Mouse (Mus musculus): ENCODE data around the gene Vmn2r65. TPM values are rescaled to one million over a fixed set of nuclear protein-coding genes. Genes with fewer than 3 reads are reported as not detected.

The Vmn2r65 gene
- polyA plus RNA-seq (2014; fragmentation: Nextera tagmentation; extraction: Ambion mirVana) = not detected in 2 replicates

DNA sequence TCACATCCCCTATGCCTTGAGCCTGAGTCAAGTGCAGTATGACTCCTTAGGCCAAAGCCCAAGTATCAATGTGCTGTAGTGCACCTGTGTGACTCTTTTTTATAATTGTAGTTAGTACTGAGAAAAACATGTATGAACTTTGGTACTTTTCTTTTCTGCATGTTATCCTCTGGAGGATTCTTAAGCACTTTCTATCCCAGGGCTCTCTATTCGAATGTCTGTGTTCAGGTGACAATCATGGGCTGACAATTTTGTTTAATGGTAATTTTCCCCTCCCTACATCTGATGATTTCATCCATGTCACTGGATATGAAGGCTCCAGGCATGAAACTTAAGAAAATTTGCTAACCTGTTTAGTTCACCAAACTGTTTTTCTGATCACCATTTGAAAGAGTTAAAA is at the start of gene Vmn2r65:
Gene Vmn2r65, minus strand, starts transcription at position 101 of the 400 bp plus-strand sequence.
- Histone ChIP-seq H3K4me1 (ENCODE audit: control insufficient read depth, insufficient read depth, low read length) (no peaks in the 10 kb centered on the region), H3K9me3 (replicated peaks; ENCODE audit: control insufficient read depth, low read length) (no peaks in the 10 kb centered on the region), H3K4me2 (no peak within 1 kb of the TSS), H3K27me3 (ENCODE audit: control insufficient read depth, insufficient read depth, low read length) (no peaks in the 10 kb centered on the region), H3K9ac (ENCODE audit: low read depth, low read length) (no peak within 1 kb of the TSS), H3K4me3 (ENCODE audit: low read depth, low read length) (no peak within 1 kb of the TSS), H3K27ac (ENCODE audit: low read depth, low read length) (no peak within 1 kb of the TSS), H3K36me3 (ENCODE audit: control insufficient read depth, insufficient read depth, low read length) (no peaks in the 10 kb centered on the region)
- 43% methylated on average over 1 of the region's 1 CpGs for WGBS (ENCODE audit: insufficient replicate concordance)
- no peak for ATAC-seq (replicated peaks; ENCODE audit: insufficient number of reproducible peaks, low FRiP score, low TSS enrichment)

DNA sequence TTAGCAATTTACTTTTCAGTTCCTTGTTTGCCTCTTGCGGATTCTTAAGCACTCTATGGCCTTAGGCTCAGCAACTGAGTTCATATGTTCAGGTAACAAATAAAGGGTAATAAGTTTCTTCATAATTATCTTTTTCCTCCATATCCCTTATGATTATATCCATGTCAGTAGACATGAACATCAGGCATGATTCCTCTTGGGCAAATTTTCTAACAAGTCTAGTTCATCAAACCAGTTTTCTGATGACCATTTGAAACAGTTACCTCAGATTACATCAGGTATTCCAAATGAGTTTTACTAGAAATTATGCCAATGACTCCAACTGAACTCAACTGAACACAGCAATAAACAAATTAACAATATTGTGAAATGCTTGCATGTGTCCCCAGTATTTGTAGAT is 48.3 kb upstream of the Vmn2r65 start, which contains the start of gene Vmn2r66:
Gene Vmn2r66, minus strand, starts transcription at position 101 of the 400 bp plus-strand sequence.
- no peaks in the 10 kb centered on the region for H3K9me3 ChIP-seq (replicated peaks; ENCODE audit: control insufficient read depth, low read length)
- H3K27me3 ChIP-seq (ENCODE audit: control insufficient read depth, insufficient read depth, low read length) = no peaks in the 10 kb centered on the region
- H3K9ac ChIP-seq (ENCODE audit: low read depth, low read length) = no peak within 1 kb of the TSS
- no peak within 1 kb of the TSS for H3K4me3 ChIP-seq (ENCODE audit: low read depth, low read length)
- WGBS (ENCODE audit: insufficient replicate concordance) = 74% methylated on average over 1 of the region's 1 CpGs
- H3K4me1 ChIP-seq (ENCODE audit: control insufficient read depth, insufficient read depth, low read length) = no peaks in the 10 kb centered on the region
- H3K27ac ChIP-seq (ENCODE audit: low read depth, low read length) = no peak within 1 kb of the TSS
- H3K4me2 ChIP-seq = no peak within 1 kb of the TSS
- H3K36me3 ChIP-seq (ENCODE audit: control insufficient read depth, insufficient read depth, low read length) = no peaks in the 10 kb centered on the region
- no peak for ATAC-seq (replicated peaks; ENCODE audit: insufficient number of reproducible peaks, low FRiP score, low TSS enrichment)

DNA sequence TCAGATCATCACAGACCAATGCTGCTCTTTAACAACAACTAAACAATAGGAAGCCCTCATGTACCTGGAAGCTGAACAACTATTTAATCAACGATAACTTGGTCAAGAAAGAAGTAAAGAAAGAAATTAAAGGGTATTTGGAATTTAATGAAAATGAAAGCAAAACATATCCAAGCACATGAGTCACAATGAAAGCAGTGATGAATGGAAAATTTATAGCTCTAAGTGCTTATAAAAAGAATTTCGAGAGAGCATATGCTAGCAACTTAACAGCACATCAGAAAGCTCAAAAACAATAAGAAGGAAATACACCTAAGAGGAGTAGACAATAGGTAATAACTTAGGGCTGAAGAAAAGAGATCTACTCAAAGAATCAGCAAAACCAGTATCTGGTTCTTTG is 32.8 kb upstream of the Vmn2r65 start:
- no peak overlapping the region for H3K27ac ChIP-seq (ENCODE audit: low read depth, low read length)
- H3K9ac ChIP-seq (ENCODE audit: low read depth, low read length) = no peak overlapping the region
- no peaks in the 10 kb centered on the region for H3K9me3 ChIP-seq (replicated peaks; ENCODE audit: control insufficient read depth, low read length)
- H3K4me1 ChIP-seq (ENCODE audit: control insufficient read depth, insufficient read depth, low read length) = no peaks in the 10 kb centered on the region
- H3K4me2 ChIP-seq = no peak overlapping the region
- 65% methylated on average over 2 of the region's 2 CpGs for WGBS (ENCODE audit: insufficient replicate concordance)
- ATAC-seq (replicated peaks; ENCODE audit: insufficient number of reproducible peaks, low FRiP score, low TSS enrichment) = no peak
- no peak overlapping the region for H3K4me3 ChIP-seq (ENCODE audit: low read depth, low read length)
- H3K27me3 ChIP-seq (ENCODE audit: control insufficient read depth, insufficient read depth, low read length) = no peaks in the 10 kb centered on the region
- no peaks in the 10 kb centered on the region for H3K36me3 ChIP-seq (ENCODE audit: control insufficient read depth, insufficient read depth, low read length)

Other genes starting within 250 kb of the Vmn2r65 start
- not detected in 2 replicates for gene Olfr291, start 110.6 kb downstream of the Vmn2r65 start, polyA plus RNA-seq (2014; fragmentation: Nextera tagmentation; extraction: Ambion mirVana)
- gene Vmn2r66, start 48.2 kb upstream of the Vmn2r65 start, polyA plus RNA-seq (2014; fragmentation: Nextera tagmentation; extraction: Ambion mirVana) = not detected in 2 replicates
- not detected in 2 replicates for gene Vmn2r67, start 191.9 kb upstream of the Vmn2r65 start, polyA plus RNA-seq (2014; fragmentation: Nextera tagmentation; extraction: Ambion mirVana)

Measured in heart, embryonic 11.5 days (tissue).